Mouse (Mus musculus) urinary bladder, adult 2 months (tissue): Measurements from ENCODE around the gene Tiam2. TPM values are rescaled to one million over a fixed set of nuclear protein-coding genes. Genes with fewer than 3 reads are reported as not detected.

Experiments
- DNase-seq: peaks from one replicate; pipeline ENCODE4 v3.0.0; 2022; ENCODE audit warnings: low spot score
- polyA plus RNA-seq: library from polyadenylated mRNA; depleted of rRNA; stranded (reverse); fragments of >200 nt; gene quantifications from 2 replicates; pipeline ENCODE4 v1.2.3, GENCODE M21; 2012

Gene Tiam2
- polyA plus RNA-seq, 1 experiment: 7.2 TPM

- no peak for DNase-seq
Measured at GRCm38 (mm10) chr17:3394985-3395384, 68.6 kb downstream of the Tiam2 start.

GRCm38 (mm10) chr17:3396881-3397281 is 70.5 kb downstream of the Tiam2 start:
- no peak for DNase-seq

GRCm38 (mm10) chr17:3397836-3398235 is 71.5 kb downstream of the Tiam2 start:
- no peak for DNase-seq

- DNase-seq: no peak
Measured at GRCm38 (mm10) chr17:3405350-3406073, 79.1 kb downstream of the Tiam2 start.

GRCm38 (mm10) chr17:3407051-3407450 is 80.7 kb downstream of the Tiam2 start:
- no peak for DNase-seq

- no peak for DNase-seq
Measured at GRCm38 (mm10) chr17:3410307-3410706, 83.9 kb downstream of the Tiam2 start.

- no peak for DNase-seq
Measured at GRCm38 (mm10) chr17:3412771-3413170, 86.4 kb downstream of the Tiam2 start.

GRCm38 (mm10) chr17:3415580-3415979 is 89.2 kb downstream of the Tiam2 start:
- no peak for DNase-seq

- no peak for DNase-seq
Measured at GRCm38 (mm10) chr17:3416401-3416800, 90.0 kb downstream of the Tiam2 start.

- no peak for DNase-seq
Measured at GRCm38 (mm10) chr17:3419368-3419928, 93.1 kb downstream of the Tiam2 start.

GRCm38 (mm10) chr17:3420148-3420547 is 93.8 kb downstream of the Tiam2 start:
- DNase-seq: no peak

- no peak for DNase-seq
Measured at GRCm38 (mm10) chr17:3423416-3423815, 97.0 kb downstream of the Tiam2 start.

- DNase-seq: no peak
Measured at GRCm38 (mm10) chr17:3428659-3429058, 102.3 kb downstream of the Tiam2 start.

- DNase-seq: no peak
Measured at GRCm38 (mm10) chr17:3432590-3433498, 106.5 kb downstream of the Tiam2 start.

- no peak for DNase-seq
Measured at GRCm38 (mm10) chr17:3433521-3434271, 107.3 kb downstream of the Tiam2 start.

GRCm38 (mm10) chr17:3435299-3435698 is 108.9 kb downstream of the Tiam2 start:
- DNase-seq: no peak

GRCm38 (mm10) chr17:3436841-3437515 is 110.6 kb downstream of the Tiam2 start:
- no peak for DNase-seq

GRCm38 (mm10) chr17:3442526-3443401 is 116.4 kb downstream of the Tiam2 start:
- DNase-seq: no peak

- no peak for DNase-seq
Measured at GRCm38 (mm10) chr17:3446191-3446950, 120.0 kb downstream of the Tiam2 start.
